Mouse (Mus musculus) forebrain, embryonic 11.5 days (tissue): ENCODE measurements around the gene Brinp3. TPM values are rescaled to one million over a fixed set of nuclear protein-coding genes. Genes with fewer than 3 reads are reported as not detected.
"Not testable (repeated sequence)": the region's sequence is repeated elsewhere in the genome, so short reads cannot be mapped to it uniquely, and the experiment has no call there.

Experiments
- ATAC-seq: fragments of 200-750 bp; cut with Nextera tagmentation; replicated peaks from 2 replicates; pipeline ENCODE4 v1.8.0; 2017; ENCODE audit warnings: moderate TSS enrichment; ENCODE audit not compliant: low FRiP score
- DNase-seq: peaks from one replicate; pipeline ENCODE4 v3.0.0-alpha.2; 2017; ENCODE audit warnings: low spot score
- H3K27ac ChIP-seq: fragments of 300-500 bp; sonication (generic); 2 replicates; pipeline ENCODE4 v1.5.1; 2014; ENCODE audit warnings: low read depth, low read length
- H3K27me3 ChIP-seq: fragments of 300-500 bp; sonication (generic); 2 replicates; pipeline ENCODE4 v1.6.1; 2014; ENCODE audit warnings: mild to moderate bottlenecking, low read length, mixed read lengths; ENCODE audit not compliant: control insufficient read depth, insufficient read depth
- H3K36me3 ChIP-seq: fragments of 300-500 bp; sonication (generic); 2 replicates; pipeline ENCODE4 v1.6.1; 2014; ENCODE audit warnings: mild to moderate bottlenecking, low read length, moderate library complexity, mixed read lengths; ENCODE audit not compliant: control insufficient read depth, insufficient read depth
- H3K4me1 ChIP-seq: fragments of 300-500 bp; sonication (generic); replicated peaks from 2 replicates; pipeline ENCODE4 v1.6.1; 2014; ENCODE audit warnings: low read length, mixed read lengths; ENCODE audit not compliant: control insufficient read depth, insufficient read depth
- H3K4me2 ChIP-seq: fragments of 300-500 bp; sonication (generic); 2 replicates; pipeline ENCODE4 v1.6.1; 2014; ENCODE audit warnings: low read depth, mild to moderate bottlenecking, low read length, moderate library complexity, mixed read lengths; ENCODE audit not compliant: severe bottlenecking
- H3K4me3 ChIP-seq: fragments of 300-500 bp; sonication (generic); 2 replicates; pipeline ENCODE4 v1.5.1; 2014; ENCODE audit warnings: low read depth, low read length
- H3K9ac ChIP-seq: fragments of 300-500 bp; sonication (generic); 2 replicates; pipeline ENCODE4 v1.6.1; 2014; ENCODE audit warnings: low read length
- H3K9me3 ChIP-seq: fragments of 300-500 bp; sonication (generic); 2 replicates; pipeline ENCODE4 v1.6.1; 2016; ENCODE audit warnings: low read length, mixed read lengths; ENCODE audit not compliant: control insufficient read depth
- WGBS: fragments of 180-500 bp; shearing (Covaris S2); extraction: QIAGEN DNeasy Blood & Tissue Kit; methylation state at CpG from one replicate; pipeline ENCODE4 v1.1.7; 2014; 5-methylcytosine and 5-hydroxymethylcytosine counted together
- polyA plus RNA-seq: library from polyadenylated mRNA; unstranded; fragments of >200 nt; fragmentation: Nextera tagmentation; extraction: Ambion mirVana; gene quantifications from 2 replicates; pipeline ENCODE4 v1.2.1, GENCODE M21; 2014

Gene Brinp3
- polyA plus RNA-seq, 1 experiment from 2014 or later: 2.1 TPM

GRCm38 (mm10) chr1:146724784-146725513 is 230.4 kb downstream of the Brinp3 start:
- not testable (repeated sequence) for H3K27ac ChIP-seq, H3K4me1 ChIP-seq, H3K9ac ChIP-seq, H3K9me3 ChIP-seq, H3K36me3 ChIP-seq, H3K27me3 ChIP-seq
- H3K4me3 ChIP-seq: peak overlapping the region; percentile 25; the same call in 1 of the 2 replicates
- DNase-seq (peak; percentile 56), ATAC-seq (peak; percentile 97)
- peak overlapping the region; percentile 53; the same call in 1 of the 2 replicates for H3K4me2 ChIP-seq
- 6% methylated on average over 32 of the region's 35 CpGs for WGBS

GRCm38 (mm10) chr1:146751066-146751465 is 256.5 kb downstream of the Brinp3 start:
- DNase-seq (no peak), ATAC-seq (no peak)
- H3K27me3 ChIP-seq: no peaks in the 10 kb centered on the region
- H3K4me2 ChIP-seq: no peak overlapping the region
- H3K9me3 ChIP-seq: no peaks in the 10 kb centered on the region
- H3K9ac ChIP-seq: no peak overlapping the region
- no peaks in the 10 kb centered on the region for H3K36me3 ChIP-seq
- H3K4me1 ChIP-seq: no peaks in the 10 kb centered on the region
- H3K4me3 ChIP-seq: no peak overlapping the region
- no peak overlapping the region for H3K27ac ChIP-seq

- Histone ChIP-seq H3K4me2 (no peak overlapping the region), H3K27ac (no peak overlapping the region), H3K9me3 (no peaks in the 10 kb centered on the region), H3K36me3 (no peaks in the 10 kb centered on the region), H3K4me1 (no peaks in the 10 kb centered on the region), H3K27me3 (no peaks in the 10 kb centered on the region), H3K4me3 (no peak overlapping the region), H3K9ac (no peak overlapping the region)
- DNase-seq (no peak), ATAC-seq (no peak)
- WGBS: 73% methylated on average over 4 of the region's 4 CpGs
These were observed 288.7 kb downstream of the Brinp3 start for GRCm38 (mm10) chr1:146783259-146783658.

GRCm38 (mm10) chr1:146787236-146787635 is 292.7 kb downstream of the Brinp3 start:
- no peaks in the 10 kb centered on the region for H3K27me3 ChIP-seq
- no peak overlapping the region for H3K4me2 ChIP-seq
- no peak for DNase-seq
- no peak overlapping the region for H3K9ac ChIP-seq
- ATAC-seq: no peak
- WGBS: 82% methylated on average over 2 of the region's 2 CpGs
- H3K36me3 ChIP-seq: no peaks in the 10 kb centered on the region
- no peak overlapping the region for H3K4me3 ChIP-seq
- H3K27ac ChIP-seq: no peak overlapping the region
- H3K4me1 ChIP-seq: no peaks in the 10 kb centered on the region
- H3K9me3 ChIP-seq: no peaks in the 10 kb centered on the region

GRCm38 (mm10) chr1:146792826-146793225 is 298.3 kb downstream of the Brinp3 start:
- Histone ChIP-seq H3K27ac (no peak overlapping the region), H3K4me2 (no peak overlapping the region), H3K9me3 (no peaks in the 10 kb centered on the region), H3K27me3 (no peaks in the 10 kb centered on the region), H3K36me3 (no peaks in the 10 kb centered on the region), H3K9ac (no peak overlapping the region), H3K4me1 (no peaks in the 10 kb centered on the region), H3K4me3 (no peak overlapping the region)
- DNase-seq (no peak), ATAC-seq (no peak)

GRCm38 (mm10) chr1:146799986-146800553 is 305.5 kb downstream of the Brinp3 start:
- Histone ChIP-seq H3K4me1 (no peaks in the 10 kb centered on the region), H3K4me2 (no peak overlapping the region)
- no peak for ATAC-seq

GRCm38 (mm10) chr1:146801821-146802220 is 307.3 kb downstream of the Brinp3 start:
- DNase-seq: no peak
- H3K4me2 ChIP-seq: no peak overlapping the region
- 91% methylated on average over 3 of the region's 3 CpGs for WGBS
- no peak overlapping the region for H3K4me3 ChIP-seq
- no peaks in the 10 kb centered on the region for H3K36me3 ChIP-seq
- no peak for ATAC-seq
- no peak overlapping the region for H3K9ac ChIP-seq
- H3K27me3 ChIP-seq: no peaks in the 10 kb centered on the region
- H3K9me3 ChIP-seq: no peaks in the 10 kb centered on the region
- no peaks in the 10 kb centered on the region for H3K4me1 ChIP-seq
- H3K27ac ChIP-seq: no peak overlapping the region

More at GRCm38 (mm10) chr1:146799986-146800553, 305.5 kb downstream of the Brinp3 start:
- no peak for DNase-seq
- H3K9me3 ChIP-seq: no peaks in the 10 kb centered on the region
- H3K9ac ChIP-seq: no peak overlapping the region
- H3K36me3 ChIP-seq: no peaks in the 10 kb centered on the region
- no peaks in the 10 kb centered on the region for H3K27me3 ChIP-seq
- 86% methylated on average over 6 of the region's 6 CpGs for WGBS
- H3K4me3 ChIP-seq: no peak overlapping the region
- no peak overlapping the region for H3K27ac ChIP-seq

- no peaks in the 10 kb centered on the region for H3K9me3 ChIP-seq
- H3K4me1 ChIP-seq: no peaks in the 10 kb centered on the region
- no peak overlapping the region for H3K4me3 ChIP-seq
- no peak overlapping the region for H3K27ac ChIP-seq
- DNase-seq: no peak
- no peaks in the 10 kb centered on the region for H3K27me3 ChIP-seq
- no peak overlapping the region for H3K9ac ChIP-seq
- H3K36me3 ChIP-seq: no peaks in the 10 kb centered on the region
- H3K4me2 ChIP-seq: no peak overlapping the region
- no peak for ATAC-seq
- 82% methylated on average over 4 of the region's 4 CpGs for WGBS
These were observed 313.2 kb downstream of the Brinp3 start for GRCm38 (mm10) chr1:146807765-146808164.

- 29% methylated on average over 1 of the region's 1 CpGs for WGBS
- no peak overlapping the region for H3K4me2 ChIP-seq
- H3K27me3 ChIP-seq: no peaks in the 10 kb centered on the region
- ATAC-seq: peak; percentile 49; the same call in 1 of the 2 replicates
- no peak overlapping the region for H3K27ac ChIP-seq
- H3K4me1 ChIP-seq: no peaks in the 10 kb centered on the region
- DNase-seq: no peak
- H3K36me3 ChIP-seq: no peaks in the 10 kb centered on the region
- no peaks in the 10 kb centered on the region for H3K9me3 ChIP-seq
- no peak overlapping the region for H3K4me3 ChIP-seq
- H3K9ac ChIP-seq: no peak overlapping the region
These were observed 339.3 kb downstream of the Brinp3 start for GRCm38 (mm10) chr1:146833888-146834287.
